Mouse (Mus musculus) megakaryocyte, embryonic 14.5 days (primary cell): Measurements from ENCODE around the gene Pde4c.

Source experiments
- FLI1 ChIP-seq: IDR thresholded peaks from 2 replicates; pipeline ENCODE4 v1.6.1; 2012; ENCODE audit warnings: low read length, inconsistent platforms, mixed read lengths
- GATA1 ChIP-seq: IDR thresholded peaks from 3 replicates; pipeline ENCODE4 v1.6.1; 2012; ENCODE audit warnings: mixed read lengths, low read length, inconsistent platforms, borderline replicate concordance

GRCm38 (mm10) chr8:70718297-70718696 is 5.2 kb upstream of the Pde4c start, which contains the start of gene Gm3336:
- TF ChIP-seq GATA1 (no peak), FLI1 (no peak)
